Mouse (Mus musculus): ENCODE data around the gene Snapc1.

- TF ChIP-seq CEBPB (IDR thresholded peaks at IDR 0.05; ENCODE audit: low read depth) (no peak), CTCF (IDR thresholded peaks at IDR 0.05; ENCODE audit: control insufficient read depth, insufficient read depth, insufficient read length) (no peak), MAX (IDR thresholded peaks at IDR 0.05) (no peak), MYOD1 (IDR thresholded peaks at IDR 0.05; ENCODE audit: control insufficient read depth, insufficient read length, low read depth) (no peak), USF1 (IDR thresholded peaks at IDR 0.05; ENCODE audit: low read depth) (no peak), FOSL1 (IDR thresholded peaks at IDR 0.05; ENCODE audit: insufficient read depth, low read length, poor library complexity, severe bottlenecking) (no peak)
Observed at GRCm38 (mm10) chr12:73918479-73918878, 45.8 kb upstream of the Snapc1 start.
